Mouse (Mus musculus) right cerebral cortex, adult 2 months (tissue): ENCODE data around the gene Celf1.
A peak's percentile ranks its signal among the peaks of the same experiment; 100 is the strongest.
"Not testable (repeated sequence)": the region's sequence is repeated elsewhere in the genome, so short reads cannot be mapped to it uniquely, and the experiment has no call there.

Experiments
- DNase-seq, 2 experiments: peaks; one replicate each; pipeline ENCODE4 v3.0.0; 2021 to 2022; ENCODE audit warnings: low spot score in 2 of 2

Celf1 gene

DNA sequence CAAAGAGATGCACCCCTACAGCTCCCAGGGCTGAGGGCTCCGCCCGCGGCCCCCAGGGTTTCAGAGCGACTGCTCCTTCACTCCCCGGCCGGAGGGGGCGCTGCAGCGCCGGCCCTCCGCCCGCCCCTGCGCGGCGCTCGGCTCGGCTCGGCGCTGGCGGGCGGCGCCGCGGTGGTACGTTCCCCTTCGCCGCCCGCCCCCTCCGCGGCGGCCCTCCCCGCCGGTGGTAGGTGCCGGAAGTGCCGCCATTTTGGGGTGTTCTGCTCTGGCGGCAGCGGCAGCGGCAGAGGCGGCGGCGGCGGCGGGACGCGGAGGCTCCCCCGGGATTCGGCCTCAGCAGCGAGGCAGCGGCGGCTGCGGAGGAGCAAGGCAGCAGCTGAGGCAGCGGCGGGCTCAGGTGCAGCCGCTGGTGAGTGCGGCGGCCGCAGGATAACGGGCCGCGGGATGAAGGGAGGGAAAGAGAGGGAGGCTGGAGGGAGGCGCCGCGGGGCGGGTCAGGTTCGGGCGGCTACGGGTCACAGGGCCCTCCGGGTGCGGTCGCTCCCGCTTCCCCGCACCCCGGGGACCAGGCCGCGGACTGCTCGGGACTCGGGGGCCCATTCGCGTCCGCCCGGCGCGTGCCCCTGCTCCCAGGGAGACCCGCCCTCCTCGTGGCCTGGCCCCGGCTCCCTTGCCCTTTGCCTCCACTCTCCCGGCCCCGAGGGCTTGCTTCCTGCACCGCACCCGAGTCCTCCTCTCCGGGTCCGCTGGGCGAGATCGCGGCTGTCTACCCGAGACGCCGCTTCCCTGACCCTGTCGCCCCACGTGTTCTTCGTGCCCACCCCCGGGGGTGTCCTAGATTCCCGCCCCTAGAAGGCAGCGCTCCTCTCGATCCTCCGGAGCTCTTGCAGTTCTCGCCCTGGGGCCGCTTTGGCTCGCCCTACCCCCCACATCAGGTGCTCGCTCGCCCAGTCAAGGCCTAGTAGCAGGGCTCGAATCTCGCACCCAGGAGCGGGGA, at the start of gene Celf1:
Gene Celf1 (plus strand): TSS at position 150 of the 997 bp plus-strand sequence.
- peak; percentile 70 to 81 for DNase-seq

DNA sequence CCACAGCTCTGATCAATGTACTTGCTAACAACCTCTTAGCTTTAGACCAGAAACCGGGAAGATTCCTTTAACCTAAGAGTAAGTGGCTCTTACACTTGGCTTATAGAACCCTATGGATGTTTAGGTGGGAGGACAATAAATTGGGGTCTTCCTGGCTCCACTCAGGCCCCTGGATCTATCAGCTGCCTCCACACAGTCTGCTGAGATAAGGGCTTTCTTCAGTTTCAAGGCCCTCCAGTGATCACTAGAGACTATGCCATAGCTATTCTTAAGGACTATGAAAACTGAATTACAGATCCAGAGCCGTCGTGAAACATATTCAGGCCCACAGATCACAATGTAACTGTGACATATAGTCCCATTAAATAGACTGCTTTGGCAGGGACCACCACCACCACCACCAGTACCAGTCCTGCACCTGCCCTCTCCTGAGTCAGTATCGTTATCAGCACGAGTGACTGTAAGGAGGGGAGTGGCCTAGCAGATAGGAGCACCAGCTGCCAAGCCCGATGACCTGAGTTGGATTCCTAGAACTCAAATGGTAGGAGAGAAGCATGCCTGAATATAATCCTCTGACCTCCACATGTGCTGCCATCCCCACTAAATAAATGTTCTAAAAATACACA, 46.4 kb upstream of the Celf1 start:
- DNase-seq = no peak

DNA sequence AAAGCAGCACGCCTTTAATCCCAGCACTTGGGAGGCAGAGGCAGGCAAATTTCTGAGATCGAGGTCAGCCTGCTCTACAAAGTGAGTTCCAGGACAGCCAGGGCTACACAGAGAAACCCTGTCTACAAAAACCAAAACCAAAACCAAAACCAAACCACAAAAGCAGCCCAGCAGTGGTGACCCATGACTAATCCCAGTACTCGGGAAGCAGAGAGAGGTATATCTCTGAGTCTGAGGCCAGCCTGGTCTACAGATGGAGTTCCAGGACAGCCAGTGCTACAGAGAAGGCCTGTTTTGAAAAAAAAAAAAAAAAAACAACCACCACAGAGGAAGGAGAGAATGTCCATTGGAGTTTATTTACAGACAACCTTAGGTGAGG, 45.9 kb upstream of the Celf1 start:
- not testable (repeated sequence) for DNase-seq

DNA sequence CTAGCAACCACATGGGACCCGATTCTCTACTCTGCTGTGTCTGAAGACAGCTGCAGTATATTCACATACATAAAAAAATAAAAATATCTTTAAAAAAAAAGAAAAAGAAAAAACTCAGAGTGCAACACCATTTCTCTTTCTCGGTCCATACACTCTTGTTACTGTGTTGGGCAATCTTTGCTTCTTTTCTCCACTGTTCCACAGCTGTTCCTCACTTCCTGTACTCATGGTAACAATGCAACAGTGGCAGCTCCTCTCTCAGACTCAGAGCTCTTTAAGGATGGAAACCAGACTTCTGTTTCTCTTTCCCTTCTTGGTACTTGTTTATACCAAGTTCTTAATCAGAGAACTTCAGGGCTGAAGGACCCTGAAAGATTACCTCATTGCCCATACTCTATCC, 36.8 kb upstream of the Celf1 start:
- DNase-seq = no peak

DNA sequence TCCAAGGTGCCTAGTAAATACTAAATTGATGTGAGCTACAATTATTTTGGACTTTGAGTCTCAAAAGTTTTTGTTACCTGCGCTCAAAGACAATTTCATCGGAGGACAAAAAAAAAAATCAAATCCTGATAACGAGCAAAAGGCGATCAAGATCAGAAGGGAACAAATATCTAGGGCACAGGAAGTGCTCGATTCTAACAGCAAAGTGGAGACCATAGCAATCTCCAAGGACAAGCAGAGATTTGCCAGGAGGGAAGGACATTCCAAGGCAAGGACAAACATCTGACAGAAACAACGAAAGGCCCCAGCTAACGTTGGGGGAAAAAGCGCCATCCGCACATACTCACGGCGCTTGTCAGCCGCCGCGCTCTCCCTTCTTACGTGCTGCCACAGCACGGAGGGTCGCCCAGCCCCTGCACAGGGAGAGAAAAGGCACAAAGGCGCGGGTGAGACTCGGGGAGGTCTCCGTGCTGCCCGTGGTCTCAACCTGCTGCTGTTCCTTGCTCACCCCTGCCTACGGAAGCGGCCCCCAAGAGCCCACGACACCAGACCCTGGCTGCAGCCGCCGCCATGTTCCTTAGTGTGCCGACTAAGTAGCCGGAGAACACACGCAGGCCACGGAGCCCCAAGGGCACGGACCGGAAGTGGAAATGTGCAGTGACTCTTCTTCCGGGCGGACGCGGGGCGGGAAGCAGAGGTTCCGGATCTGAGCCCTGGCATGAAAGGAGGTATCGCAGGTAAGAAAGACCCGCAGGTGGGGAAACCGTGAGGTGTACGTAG, 35.9 kb upstream of the Celf1 start, which contains the start of the genes Kbtbd4 and Ndufs3:
Gene Kbtbd4 (plus strand): TSS at position 665 of the 780 bp plus-strand sequence.
Gene Ndufs3 (minus strand): TSS at position 752 of the 780 bp plus-strand sequence.
- peak; percentile 89 for DNase-seq

DNA sequence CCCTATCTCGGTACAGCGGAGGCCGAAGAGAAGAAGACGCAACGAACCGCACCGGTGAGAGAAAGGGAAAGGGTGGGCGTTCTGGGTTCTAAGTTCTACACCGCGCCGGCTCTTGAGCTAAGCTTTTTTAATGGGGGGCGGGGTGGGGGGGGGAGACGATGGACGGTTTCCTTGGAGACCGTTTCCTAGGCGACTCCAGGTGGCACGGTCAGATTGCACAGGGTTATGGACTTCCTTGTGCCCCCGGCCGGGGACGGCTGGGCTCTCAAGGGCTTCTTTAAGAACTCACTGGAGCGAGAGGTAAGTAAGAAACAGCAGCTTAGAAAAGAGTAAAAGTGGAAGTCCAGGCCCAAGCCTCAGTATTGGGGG, 35.3 kb upstream of the Celf1 start:
- DNase-seq = no peak

DNA sequence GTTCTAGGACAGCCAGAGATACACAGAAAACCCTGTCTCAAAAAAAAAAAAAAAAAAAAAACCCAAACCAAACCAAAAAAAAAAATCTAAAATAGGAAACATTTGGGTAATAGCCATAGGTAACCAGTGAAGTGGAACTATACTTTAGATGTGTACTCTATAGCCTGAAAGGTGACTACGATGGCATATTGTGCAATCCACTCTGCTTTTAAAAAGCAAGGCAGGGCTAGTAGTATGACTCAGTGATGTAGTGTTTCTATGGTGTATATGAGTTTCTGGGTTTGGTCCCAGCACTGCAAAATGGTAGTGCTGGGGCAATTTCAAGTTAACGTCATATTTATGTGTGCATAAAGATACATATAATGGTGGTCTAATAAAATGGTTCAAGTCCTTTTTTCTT, 33.5 kb upstream of the Celf1 start:
- DNase-seq = no peak

DNA sequence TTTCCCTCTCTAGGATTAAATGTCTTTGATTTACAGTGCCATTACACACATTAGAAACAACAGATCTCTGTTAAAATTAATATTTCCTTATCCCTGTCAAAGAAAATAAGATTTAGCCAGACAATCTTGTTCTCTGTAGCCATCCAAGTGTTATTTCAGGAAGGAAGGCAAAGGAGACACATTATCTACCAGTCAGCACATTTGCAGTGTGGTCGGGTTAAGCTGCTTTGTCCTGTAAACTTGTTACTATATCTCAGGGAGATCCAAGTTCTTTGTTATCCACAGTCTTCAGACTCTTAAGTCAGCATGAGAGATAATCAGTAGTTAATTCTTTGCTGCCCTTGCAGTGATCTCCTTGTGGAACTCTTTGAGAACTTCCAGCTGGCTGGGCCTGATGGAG, 29.3 kb upstream of the Celf1 start:
- no peak for DNase-seq

DNA sequence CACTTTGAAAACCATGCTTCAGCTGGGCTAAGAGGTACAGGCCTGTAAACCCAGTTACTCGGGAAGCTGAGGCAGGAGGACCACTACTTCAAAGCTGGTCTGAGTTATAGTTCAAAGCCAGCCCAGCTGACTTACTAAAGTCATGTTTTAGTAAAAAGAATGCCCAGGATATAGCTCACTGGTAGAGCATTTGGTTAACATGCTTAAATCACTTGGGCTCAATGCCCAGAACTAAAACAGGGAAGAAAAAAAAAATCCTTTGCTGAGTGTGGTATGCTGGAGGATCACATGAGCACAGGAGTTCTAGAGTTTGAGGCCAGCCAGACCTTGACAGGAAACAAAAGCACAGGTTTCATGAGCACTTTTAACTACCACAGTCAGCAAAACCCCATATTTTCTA, 28.5 kb upstream of the Celf1 start:
- DNase-seq = no peak

DNA sequence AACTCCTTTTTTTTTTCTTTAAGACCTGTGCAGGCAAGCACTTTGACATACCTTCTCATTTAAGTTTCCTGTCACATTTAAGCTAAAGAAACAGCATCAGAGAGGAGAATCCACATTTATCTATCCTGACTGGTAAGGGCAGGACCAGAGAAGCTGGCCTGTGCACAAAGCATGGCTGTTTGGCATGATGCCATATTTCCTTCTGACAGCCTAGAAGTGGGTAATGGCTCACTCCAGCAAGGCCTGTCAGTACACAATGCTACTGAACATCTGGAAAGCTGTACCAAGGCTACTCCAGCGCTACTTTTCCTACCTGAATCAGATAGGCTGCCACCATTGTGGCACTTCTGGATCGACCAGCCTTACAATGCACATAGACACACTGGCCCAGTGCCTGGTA, 26.5 kb upstream of the Celf1 start:
- no peak for DNase-seq

DNA sequence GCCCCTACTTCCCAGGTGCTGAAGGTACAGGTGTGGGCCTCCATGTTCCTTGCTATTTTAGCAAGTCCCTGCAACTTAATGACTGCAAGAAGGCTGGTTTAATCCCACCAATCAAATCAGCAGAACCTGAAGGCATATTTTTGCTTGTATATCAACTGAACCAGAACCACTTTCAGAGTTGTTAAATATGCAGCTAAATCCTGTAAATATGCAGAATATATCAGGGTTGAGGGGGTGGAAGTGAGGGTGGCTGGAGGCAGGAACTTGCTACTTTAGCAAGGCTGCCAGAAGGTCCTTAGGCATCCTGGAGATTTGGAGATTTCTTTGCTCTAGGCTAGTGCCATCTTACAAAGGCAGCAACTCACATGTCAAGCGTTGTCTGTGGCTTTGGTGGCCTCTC, 24.7 kb upstream of the Celf1 start:
- DNase-seq = no peak

DNA sequence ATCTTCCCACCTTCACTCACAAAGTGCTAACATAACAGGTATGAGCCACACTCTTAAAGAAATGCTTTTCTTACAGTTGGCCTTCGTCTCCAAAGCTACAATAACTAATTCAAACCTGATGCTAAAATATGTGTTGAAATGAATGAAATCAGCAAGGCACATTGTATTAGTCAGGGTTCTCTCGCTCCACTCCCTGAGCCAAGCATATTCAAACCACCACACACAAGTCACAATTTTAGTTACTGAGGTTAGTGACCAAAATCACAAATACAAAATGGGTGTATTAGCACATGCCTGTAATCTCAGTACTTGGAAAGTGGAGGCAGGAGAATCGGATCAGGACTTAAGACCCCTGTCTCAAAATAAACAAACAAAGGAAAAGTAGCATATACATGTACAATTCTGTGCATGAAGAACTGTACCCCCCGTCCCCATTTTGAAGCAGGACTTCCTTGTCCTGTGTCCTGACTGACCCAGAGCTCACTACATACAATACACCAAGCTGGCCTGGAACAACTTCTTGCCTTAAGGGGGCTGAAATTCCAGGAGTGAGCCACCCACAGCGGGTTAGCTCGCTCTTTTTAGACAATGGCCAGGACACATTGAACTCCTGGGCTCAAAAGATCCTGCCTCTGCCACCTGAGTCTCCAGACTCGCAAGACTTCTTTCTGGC, 23.5 kb upstream of the Celf1 start:
- no peak for DNase-seq

DNA sequence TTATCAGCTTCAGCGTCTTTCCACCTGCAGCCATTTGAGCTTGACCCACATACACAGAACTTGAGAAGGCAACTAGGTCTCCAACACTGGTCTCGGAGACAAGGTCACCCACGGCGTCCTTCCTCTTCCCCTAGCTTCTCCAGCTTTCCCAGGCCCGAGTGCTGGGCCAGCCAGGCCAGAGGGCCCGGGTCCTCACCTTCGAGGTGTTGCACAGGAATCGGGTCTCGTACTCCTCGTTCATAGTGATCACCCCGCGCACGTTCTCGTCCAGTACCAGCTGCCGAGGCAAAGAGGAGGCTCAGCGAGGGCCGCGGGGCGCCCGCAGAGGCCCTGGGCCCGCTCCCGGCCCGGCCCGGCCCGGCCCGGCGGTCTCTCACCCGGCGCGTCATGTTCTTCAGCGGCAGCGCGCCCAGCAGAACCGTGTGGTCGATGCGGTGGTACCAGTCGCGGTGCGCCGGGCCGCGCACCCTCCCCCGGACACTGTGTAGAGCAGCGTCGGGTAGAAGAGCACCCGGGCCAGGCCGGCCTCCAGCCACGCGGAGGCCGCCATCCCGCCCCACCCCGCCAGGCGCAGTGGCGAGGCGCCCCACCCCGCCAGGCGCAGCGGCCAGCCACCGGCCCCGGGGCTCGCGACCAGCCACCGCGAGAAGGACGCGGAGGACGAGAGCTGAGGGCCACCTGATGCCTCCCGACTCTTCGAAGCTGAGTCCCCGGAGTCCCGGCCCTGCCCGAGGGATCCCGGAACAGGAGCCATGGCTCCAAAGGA, 22.8 kb upstream of the Celf1 start:
- peak; percentile 43 to 60 for DNase-seq

DNA sequence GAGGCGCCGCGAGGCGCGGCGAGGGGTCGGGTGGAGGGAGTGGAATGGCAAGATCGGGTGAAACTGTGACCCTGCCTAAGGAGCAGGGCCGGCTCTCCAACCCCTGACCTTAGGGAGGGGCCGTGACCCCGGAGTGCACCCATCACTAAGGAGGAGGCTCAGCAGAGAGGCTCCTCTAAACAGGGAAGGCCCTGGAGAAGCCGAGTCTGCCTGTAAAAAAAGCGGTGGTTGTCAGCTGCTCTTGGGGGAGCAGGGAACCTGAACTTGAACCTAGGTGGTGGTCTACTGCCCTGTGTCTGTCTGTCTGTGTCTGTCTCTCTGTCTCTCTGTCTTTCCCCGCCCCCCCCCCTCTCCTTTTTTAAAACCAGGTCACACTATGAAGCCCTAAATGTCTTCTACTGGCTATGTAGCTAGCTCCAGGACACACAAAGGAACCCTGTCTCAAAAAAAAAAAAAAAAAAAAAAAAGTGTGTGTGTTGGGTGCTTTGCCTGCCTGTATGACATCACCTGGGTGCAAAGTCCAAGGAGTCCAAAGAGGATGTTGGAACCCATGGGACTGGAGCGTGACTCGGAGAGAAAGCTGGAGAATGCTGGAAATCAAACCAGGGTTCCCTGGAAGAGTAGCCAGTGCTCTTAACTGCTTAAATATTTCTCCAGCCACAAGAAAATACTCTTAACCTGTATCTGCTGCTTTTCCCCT, 22.0 kb upstream of the Celf1 start:
- no peak for DNase-seq

DNA sequence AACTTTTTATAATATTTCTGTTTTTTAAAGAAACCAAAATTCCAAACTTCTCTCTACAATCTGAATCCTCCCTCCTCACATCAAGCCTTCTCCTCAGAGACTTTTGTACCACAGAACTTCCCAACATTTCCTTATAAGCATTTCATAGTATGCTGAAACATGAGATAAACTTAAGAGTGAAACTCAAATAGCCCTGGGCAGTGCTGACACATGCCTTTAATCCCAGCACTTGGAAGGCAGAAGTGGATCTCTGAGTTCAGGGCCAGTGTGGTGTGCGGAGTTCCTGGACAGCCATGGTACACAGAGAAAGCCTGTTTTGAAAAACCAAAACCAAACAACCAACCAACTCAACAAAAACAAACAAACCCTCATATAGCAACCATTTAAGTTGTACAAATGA, 19.0 kb upstream of the Celf1 start:
- no peak for DNase-seq

DNA sequence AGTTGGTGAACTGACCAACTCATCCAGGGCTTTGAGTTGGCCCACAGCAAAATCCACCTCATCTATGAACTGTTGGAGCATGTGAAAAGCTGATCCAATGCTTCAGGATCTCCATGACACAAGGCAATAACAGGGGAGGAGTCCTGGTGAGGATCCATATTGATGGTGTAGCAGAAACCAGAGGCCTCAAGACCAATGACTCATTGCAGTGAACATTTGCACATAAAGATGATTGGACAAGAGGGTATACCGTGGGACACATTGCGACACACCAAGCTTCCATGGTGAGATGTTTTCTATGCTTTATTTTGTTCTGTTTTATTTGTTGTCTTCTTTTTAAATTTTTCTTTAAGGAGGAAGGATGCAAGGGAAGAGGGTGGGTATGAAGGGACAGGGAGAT, 17.5 kb upstream of the Celf1 start:
- no peak for DNase-seq

DNA sequence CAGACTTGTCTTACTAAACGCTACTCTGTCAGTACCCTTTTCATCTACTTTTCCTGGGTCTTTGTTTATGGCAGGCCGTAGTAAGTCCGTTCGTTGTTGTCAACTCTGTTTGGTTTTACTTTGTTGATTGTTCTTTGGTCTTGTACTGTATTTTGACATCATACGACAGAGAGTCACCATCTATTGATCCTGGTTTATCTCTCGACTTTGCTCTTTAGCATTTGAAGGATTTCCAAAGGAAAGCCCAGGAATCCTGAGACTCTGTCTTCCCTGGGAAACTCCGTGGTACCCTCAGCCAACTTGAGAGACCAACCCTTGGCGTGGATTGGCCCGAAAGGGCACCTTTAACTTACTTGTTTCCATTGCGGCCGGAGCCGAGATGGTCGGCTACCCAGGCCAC, 11.6 kb upstream of the Celf1 start:
- no peak for DNase-seq

DNA sequence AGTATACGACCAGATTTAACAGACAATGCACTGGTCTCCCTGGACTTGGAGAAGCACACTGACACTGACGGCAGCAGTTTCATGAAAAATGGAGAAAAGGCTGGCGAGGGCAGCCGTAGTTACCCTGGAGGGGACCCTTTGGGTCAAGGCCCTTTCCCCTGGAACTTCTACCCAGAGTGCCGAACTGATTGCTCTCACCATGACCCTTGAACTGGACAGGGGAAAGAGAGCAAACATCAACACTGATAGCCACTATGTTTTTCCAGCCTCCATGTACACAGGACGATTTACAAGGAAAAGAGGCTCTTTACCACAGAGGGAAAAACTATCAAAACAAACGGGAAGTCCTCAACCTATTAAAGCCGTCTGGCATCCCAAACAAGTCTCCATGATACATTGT, 8.4 kb upstream of the Celf1 start:
- DNase-seq = no peak

DNA sequence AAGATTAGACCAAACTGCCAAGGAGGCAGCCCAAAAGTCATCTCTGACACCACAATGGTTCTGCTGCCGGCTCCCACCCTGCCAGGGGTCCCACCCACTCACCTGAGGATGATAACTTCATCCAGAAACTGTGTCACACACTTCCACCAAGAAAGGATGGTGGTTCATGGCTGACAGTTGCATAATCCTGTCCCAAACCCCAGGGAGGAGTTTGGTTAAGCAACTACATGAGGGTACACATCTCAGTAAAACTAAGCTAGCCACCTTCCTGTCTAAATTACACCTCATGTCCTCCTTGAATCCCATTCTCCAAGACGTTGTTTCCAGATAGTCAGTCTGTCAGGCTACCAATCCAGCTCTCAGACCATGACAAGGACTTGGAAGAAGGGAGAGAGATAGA, 7.9 kb upstream of the Celf1 start:
- DNase-seq = no peak

DNA sequence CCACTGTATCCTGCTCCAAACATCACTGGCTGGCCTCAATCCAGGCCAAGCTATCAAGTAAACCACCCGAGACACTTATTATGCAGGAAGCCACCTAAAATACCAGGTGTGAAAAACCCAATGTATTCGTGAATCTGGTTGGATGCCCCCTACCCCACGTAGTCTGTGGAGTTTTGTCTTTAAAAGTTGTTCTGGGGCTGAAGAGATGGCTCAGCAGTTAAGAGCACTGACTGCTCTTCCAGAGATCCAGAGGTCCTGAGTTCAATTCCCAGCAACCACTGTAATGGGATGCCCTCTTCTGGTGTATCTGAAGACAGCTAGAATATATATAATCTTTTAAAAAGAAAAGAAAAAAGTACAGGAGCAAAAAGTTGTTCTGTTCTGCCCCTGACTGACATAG, 1.8 kb upstream of the Celf1 start:
- no peak for DNase-seq
